Mouse (Mus musculus) layer of hippocampus, adult 18-20 months (tissue): Measurements from ENCODE around the gene B3gnt9. TPM values are rescaled to one million over a fixed set of nuclear protein-coding genes. Genes with fewer than 3 reads are reported as not detected.

Source experiments
- DNase-seq, 2 experiments: peaks; one replicate each; pipeline ENCODE4 v3.0.0; 2022; ENCODE audit warnings: low spot score in 2 of 2
- total RNA-seq, 2 experiments: library from RNA; stranded (reverse); gene quantifications; 2 replicates each; pipeline ENCODE4 v1.2.3; 2021

Gene B3gnt9
- total RNA-seq, 2 experiments from 2014 or later: 3.3 to 3.8 TPM

DNA sequence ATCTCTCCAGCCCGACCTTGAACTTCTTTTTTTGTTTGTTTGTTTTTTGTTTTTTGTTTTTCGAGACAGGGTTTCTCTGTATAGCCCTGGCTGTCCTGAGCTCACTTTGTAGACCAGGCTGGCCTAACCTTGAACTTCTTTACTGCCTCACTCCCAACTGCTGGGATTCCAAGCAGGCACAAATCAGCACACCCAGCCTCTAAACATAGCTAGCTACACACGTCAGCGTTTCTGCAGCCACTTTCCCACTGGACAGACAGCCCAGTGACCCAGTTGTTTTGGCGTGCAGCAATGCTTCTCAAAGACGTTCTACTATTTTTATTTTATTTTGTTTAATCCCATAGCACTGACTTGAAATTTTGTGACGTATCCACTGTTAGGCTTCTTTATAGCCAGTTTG is 31.1 kb downstream of the B3gnt9 start:
- DNase-seq: no peak

DNA sequence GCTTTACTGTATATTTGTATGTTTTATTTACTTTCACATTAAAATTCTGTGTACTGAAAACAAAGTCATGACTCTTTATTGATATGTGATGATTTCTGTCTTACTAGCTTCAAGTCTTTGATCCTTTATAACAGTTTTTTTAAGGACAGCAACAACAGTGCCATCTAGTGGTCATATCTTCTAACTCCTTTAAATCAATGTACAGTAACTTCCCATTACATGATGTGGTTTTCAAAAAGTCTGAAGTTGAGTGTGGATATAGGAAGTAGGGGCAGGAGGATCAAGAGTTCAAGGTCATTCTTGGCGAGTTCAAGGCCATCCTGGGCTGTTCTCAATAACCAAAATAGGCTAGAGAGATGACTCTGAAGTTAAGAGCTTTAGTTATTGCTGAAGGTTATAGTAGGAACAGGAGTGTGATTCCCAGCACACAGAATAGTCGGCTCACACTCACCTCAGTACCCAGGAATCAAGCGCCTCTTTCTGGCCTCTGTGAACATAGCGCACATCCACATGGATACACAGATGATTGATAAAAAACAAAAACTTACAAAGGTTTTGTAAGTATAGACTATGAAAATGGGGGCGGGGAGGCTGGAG is 36.9 kb downstream of the B3gnt9 start:
- peak in 1 of 2 experiments; percentile 78 for DNase-seq

DNA sequence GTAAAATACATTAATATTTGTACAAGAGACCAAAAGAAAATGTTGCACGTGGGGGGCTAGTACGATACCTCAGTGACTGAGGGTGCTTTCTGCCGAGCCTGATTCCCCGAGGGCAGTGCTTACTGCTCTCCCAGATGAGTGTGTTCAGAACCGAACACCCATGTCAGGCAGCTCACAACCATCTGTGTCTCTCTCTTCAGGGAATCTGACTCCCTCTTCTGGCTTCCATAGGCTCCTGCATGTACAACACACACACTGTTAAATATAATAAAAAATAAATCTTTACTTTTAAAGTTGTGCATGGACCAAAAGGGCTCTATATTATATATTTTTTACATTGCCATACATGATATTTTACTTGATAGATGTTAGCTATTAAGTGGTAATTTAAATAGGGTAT is 40.8 kb downstream of the B3gnt9 start:
- no peak for DNase-seq

DNA sequence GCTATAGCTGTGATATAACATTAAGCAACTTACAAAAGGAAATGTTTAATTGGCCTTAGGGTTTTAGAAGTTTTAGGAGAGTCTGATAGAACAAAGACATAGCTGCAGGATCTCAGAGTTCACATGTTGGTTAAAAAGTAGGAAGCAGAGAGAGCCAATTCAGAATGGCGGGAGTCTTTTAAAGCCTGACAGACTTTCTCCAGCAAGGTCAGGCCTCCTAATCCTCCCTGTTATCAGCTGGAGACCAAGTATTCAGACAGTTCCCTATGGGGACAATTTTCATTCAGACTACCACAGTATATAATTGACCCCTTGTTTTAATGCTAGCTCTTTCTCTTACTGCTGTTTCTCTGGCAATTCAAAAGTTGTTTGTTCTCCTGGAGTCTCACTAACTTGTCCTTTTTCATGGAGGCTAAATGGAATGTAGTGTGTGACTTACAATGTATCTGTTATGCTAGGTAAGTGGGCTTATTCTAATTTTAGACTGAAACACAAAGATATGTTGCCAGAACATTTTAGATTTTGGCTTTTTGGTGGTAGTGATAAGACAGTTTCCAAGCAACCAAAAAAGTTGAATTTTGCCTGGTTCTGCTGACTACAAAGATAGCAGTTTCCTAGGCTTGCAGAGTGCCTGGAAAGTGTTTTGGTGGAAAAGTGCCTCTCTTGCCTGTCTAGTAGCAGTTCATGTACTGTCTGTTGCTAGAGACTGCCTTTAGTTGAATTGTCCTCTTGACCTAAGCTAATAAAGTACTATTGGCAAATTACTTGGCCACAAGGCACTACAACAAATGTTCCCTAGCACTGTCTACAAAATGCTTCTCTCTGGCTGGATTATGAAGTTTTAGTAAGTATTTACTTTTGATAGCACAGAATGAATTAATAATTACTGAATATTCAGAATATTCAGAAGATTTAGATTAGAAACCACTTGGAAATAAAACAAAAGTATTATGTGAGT is 45.5 kb downstream of the B3gnt9 start:
- no peak for DNase-seq

DNA sequence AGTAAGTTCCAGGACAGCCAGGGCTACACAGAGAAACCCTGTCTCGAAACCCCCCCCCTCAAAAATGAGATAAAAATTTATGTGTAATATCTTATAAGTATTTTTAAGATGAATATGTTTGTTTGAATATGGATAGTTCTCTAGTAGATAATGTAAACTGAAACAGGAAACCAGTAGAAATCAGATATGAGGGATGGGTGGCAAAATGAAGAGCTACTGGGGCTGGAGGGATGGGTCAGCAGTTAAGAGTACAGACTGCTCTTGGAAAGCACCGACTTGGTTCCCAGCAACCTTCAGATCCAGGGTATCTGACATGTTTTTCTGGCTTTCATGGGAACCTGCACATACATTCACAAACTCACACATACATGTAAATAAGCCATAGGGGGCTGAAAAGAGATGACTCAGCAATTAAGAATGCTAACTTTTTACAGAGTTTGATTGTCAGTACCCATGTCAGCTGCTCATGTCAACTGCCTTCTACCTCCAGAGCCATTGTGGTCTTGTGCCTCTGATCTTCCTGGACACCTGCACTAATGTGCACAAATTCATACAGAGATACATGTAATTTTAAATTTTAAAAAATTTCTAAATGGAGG is 47.2 kb downstream of the B3gnt9 start:
- DNase-seq: no peak

DNA sequence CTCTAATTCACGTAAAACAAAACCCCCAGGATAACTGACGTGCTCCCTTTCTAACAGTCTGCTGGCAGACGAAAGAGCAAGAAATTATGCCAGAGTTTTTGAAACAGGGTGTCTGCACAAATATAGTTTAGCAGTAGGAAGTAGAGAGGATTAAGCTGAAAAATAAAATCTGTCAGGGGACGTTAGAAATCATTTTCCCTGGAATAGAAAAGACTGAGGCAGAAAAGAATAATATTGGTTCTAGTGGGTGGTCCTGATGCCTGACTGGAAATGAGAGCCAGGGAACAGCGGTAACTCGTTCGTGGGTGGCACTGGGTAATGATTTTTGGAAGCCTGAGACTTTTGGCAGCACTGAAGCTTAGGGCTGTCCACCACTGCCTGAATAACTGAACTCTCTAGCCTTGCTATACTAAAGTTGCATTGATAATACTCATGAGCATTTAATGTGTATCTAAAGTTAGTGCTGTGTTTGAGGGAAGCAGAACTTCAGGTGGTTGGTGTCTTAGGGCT is 48.1 kb downstream of the B3gnt9 start:
- peak; percentile 28 to 63 for DNase-seq

DNA sequence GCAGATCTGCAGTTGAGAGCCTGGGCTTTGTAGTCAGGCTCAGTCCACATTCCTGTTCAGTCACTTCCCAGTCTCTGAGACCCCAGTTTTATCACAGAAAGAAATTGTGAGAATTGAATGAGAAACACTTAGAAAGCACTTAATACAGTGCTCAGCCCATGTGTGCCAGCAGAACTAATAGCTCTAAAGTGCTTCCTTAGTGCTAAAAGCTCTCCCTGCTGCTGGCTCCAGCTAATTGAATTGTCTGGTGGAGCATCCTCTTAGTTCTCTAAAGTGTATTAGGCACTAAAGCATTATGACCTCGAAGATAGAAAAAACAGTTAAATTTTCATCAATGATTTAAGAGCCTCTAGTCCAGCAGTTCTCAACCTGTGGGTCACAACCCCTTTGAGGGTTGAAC is 49.2 kb downstream of the B3gnt9 start:
- no peak for DNase-seq

Other genes with a start within 250 kb of the B3gnt9 start
- gene Ces3a, start 206.6 kb downstream of the B3gnt9 start, total RNA-seq: not detected
- not detected for gene Ces3b, start 171.4 kb downstream of the B3gnt9 start, total RNA-seq
- not detected for gene Ces4a, start 123.4 kb downstream of the B3gnt9 start, total RNA-seq
- gene Cbfb, start 84.5 kb downstream of the B3gnt9 start, total RNA-seq: 10 to 100 TPM; 22.1 to 24.4 TPM
- 10 to 100 TPM; 35.4 to 39.0 TPM for gene D230025D16Rik, start 30.0 kb downstream of the B3gnt9 start, total RNA-seq
- 1 to 10 TPM; 7.8 to 8.5 TPM for gene Tradd, start 9.5 kb upstream of the B3gnt9 start, total RNA-seq
- 1 to 10 TPM; 1.0 to 1.1 TPM for gene Fbxl8, start 9.5 kb upstream of the B3gnt9 start, total RNA-seq
- 10 to 100 TPM; 11.5 to 13.0 TPM for gene Hsf4, start 14.6 kb upstream of the B3gnt9 start, total RNA-seq
- 10 to 100 TPM; 10.4 to 10.9 TPM for gene Nol3, start 21.0 kb upstream of the B3gnt9 start, total RNA-seq
- 10 to 100 TPM; 19.2 to 23.5 TPM for gene 4931428F04Rik, start 34.7 kb upstream of the B3gnt9 start, total RNA-seq
- under 1 TPM; 0.48 to 0.94 TPM for gene Exoc3l, start 40.9 kb upstream of the B3gnt9 start, total RNA-seq
- gene E2f4, start 42.5 kb upstream of the B3gnt9 start, total RNA-seq: 10 to 100 TPM; 34.2 to 36.7 TPM
- gene Elmo3, start 50.4 kb upstream of the B3gnt9 start, total RNA-seq: under 1 TPM; 0.79 to 0.97 TPM
- gene Lrrc29, start 71.1 kb upstream of the B3gnt9 start, total RNA-seq: 1 to 10 TPM; 4.6 to 5.3 TPM
- gene Tmem208, start 71.2 kb upstream of the B3gnt9 start, total RNA-seq: 10 to 100 TPM; 41.0 to 41.2 TPM
- 1 to 10 TPM; 2.0 to 3.4 TPM for gene Fhod1, start 92.8 kb upstream of the B3gnt9 start, total RNA-seq
- gene Slc9a5, start 93.7 kb upstream of the B3gnt9 start, total RNA-seq: 10 to 100 TPM; 11.9 to 13.0 TPM
- gene Plekhg4, start 118.1 kb upstream of the B3gnt9 start, total RNA-seq: 1 to 10 TPM in 1 of 2 experiments, under 1 TPM in 1; 0.84 to 1.3 TPM
- not detected for gene Kctd19, start 158.3 kb upstream of the B3gnt9 start, total RNA-seq
- 1 to 10 TPM in 1 of 2 experiments, under 1 TPM in 1; 0.76 to 1.3 TPM for gene Lrrc36, start 158.4 kb upstream of the B3gnt9 start, total RNA-seq
- 10 to 100 TPM; 54.8 to 58.5 TPM for gene Tppp3, start 216.4 kb upstream of the B3gnt9 start, total RNA-seq
- 10 to 100 TPM; 31.9 to 34.2 TPM for gene Zdhhc1, start 241.7 kb upstream of the B3gnt9 start, total RNA-seq